Mouse (Mus musculus): ENCODE data around the gene Bphl. TPM values are rescaled to one million over a fixed set of nuclear protein-coding genes. Genes with fewer than 3 reads are reported as not detected.
A peak's percentile ranks its signal among the peaks of the same experiment; 100 is the strongest.
"Not testable (repeated sequence)": the region's sequence is repeated elsewhere in the genome, so short reads cannot be mapped to it uniquely, and the experiment has no call there.

The Bphl gene
- total RNA-seq, 2 experiments from 2014 or later, result 39.3 to 46.4 TPM

DNA sequence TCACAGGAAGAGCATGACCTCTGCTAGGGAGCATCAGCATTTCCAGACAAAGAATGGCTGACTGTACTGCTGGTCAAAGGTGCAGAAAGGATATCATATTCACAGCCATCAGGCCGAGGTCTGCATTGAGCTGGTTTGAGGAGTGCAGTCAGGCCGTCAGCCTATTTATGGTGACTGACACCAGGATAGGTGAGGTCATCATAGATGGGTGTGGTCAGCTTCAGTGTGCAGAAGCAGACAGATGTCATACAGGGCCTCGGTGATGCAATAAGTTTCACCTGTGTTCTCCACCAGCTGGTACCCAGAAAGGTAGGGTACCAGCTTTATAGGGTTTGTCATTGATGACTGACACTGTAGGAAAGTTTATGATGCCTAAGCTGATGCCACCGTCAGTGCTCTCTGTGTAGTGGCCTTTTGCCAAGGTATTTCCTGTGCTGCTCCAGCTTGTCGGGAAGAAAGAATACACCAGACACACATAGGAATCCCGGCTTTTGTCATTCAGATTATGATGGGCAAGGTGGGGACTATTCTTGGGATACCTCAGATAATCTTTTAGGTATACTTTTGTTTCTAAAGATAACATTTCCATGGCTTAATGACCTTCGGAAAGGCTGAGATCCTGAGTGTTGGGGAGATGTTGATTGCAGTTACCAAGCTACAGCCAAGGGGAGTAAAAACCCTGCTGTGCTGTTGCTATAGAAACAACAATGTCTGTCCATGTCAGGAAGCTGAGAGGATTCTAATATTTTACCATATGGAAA lies 49.8 kb downstream of the Bphl start:
- DNase-seq (ENCODE audit: low spot score in 2 of 2), result no peak

DNA sequence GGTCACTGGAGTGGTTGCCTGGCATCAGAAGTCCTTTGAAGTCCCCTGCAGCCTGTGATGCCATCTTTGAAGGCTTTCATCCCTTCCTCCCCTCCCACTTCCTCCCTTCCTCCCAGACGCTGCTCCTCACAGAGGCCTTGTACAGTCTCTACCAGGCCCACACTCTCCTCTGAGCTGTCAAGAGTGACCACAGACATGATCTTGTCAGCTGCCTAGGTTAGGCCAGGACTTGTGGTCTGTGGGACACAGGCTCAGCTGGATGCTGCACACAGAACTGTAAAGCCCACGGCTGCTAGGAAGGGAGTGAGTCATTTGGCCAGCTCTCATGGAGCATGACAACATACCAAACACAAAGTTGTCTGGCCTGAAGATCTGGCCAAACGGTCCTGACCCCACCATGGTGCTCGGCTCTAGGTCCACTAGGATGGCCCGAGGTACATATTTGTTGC lies 50.8 kb downstream of the Bphl start:
- not testable (repeated sequence) for DNase-seq (ENCODE audit: low spot score in 2 of 2)

- DNase-seq (ENCODE audit: low spot score in 2 of 2), result no peak
Observed at GRCm38 (mm10) chr13:34088871-34089288, 51.5 kb downstream of the Bphl start.

DNA sequence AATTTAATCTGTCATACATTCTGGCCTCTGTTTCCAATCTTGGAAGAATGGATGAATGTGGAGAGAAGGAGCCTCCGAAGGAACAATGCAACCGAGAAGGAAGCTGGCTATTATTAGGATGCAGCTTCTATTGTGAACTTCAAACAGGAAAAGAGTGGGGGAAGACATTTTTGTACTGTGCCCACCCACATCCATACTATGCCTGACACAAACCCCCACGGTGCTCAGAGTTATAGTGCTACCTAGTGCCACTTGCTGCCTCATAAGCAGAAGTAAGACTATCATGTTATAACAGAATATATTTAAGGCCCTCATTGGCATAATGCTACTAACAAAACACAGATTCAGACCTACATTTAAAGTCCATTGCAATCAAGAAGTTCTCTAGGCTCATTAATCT lies 52.0 kb downstream of the Bphl start:
- no peak for DNase-seq (ENCODE audit: low spot score in 2 of 2)

- peak; percentile 69 to 93 for DNase-seq (ENCODE audit: low spot score in 2 of 2)
Observed at GRCm38 (mm10) chr13:34095542-34096435, 58.4 kb downstream of the Bphl start.

DNA sequence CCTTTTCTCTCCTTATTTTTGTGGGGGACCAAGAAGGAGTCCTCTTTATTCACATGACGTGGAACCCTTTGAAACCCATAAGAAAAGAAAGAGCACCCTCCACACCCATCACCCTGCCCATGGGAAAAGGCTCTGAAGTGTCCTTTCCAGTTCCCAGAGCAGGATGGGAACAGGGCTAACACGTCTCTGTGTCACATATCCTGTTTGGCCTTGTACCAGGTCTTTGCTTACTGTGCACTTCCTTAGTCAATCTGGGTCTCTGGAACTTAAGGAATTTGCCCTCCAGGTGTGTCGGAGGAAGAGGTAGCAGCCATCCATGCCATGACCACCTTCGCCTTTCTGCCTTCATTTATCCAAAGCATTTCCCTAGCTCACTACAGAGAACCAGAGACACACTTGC lies 59.1 kb downstream of the Bphl start:
- peak in 1 of 2 experiments; percentile 30 for DNase-seq (ENCODE audit: low spot score in 2 of 2)

GRCm38 (mm10) chr13:34097086-34097485 lies 59.7 kb downstream of the Bphl start:
- no peak for DNase-seq (ENCODE audit: low spot score in 2 of 2)

- no peak for DNase-seq (ENCODE audit: low spot score in 2 of 2)
Observed at GRCm38 (mm10) chr13:34100733-34101132, 63.3 kb downstream of the Bphl start.

GRCm38 (mm10) chr13:34101247-34101646 lies 63.9 kb downstream of the Bphl start:
- DNase-seq (ENCODE audit: low spot score in 2 of 2), result no peak

- DNase-seq (ENCODE audit: low spot score in 2 of 2), result no peak
Observed at GRCm38 (mm10) chr13:34101908-34102307, 64.5 kb downstream of the Bphl start.

GRCm38 (mm10) chr13:34105364-34105763 lies 68.0 kb downstream of the Bphl start:
- DNase-seq (ENCODE audit: low spot score in 2 of 2), result no peak

- no peak for DNase-seq (ENCODE audit: low spot score in 2 of 2)
Observed at GRCm38 (mm10) chr13:34106256-34106655, 68.9 kb downstream of the Bphl start.

GRCm38 (mm10) chr13:34106999-34107398 lies 69.6 kb downstream of the Bphl start:
- DNase-seq (ENCODE audit: low spot score in 2 of 2), result no peak

GRCm38 (mm10) chr13:34109035-34109676 lies 71.8 kb downstream of the Bphl start:
- no peak for DNase-seq (ENCODE audit: low spot score in 2 of 2)

DNA sequence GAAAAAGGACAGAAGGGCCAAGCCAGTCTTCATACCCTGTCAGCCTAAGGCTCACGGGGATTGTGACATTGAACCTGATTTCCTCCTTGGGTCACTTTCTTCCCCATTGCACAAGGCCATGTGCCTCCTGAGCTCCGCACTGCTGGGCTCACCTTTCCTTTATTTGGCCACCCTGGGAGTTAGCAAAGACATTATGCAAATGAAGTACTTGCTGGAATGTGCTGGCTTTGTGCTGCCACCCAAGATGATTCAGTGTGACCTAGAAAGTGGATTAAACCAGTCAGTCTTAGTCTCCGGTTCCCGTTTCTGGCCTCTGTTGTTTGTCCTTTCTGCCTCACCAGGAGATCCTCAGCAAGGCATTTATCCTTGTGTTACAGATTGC lies 72.3 kb downstream of the Bphl start:
- DNase-seq (ENCODE audit: low spot score in 2 of 2), result no peak

GRCm38 (mm10) chr13:34111019-34111418 lies 73.6 kb downstream of the Bphl start:
- no peak for DNase-seq (ENCODE audit: low spot score in 2 of 2)

GRCm38 (mm10) chr13:34111878-34112277 lies 74.5 kb downstream of the Bphl start:
- no peak for DNase-seq (ENCODE audit: low spot score in 2 of 2)

DNA sequence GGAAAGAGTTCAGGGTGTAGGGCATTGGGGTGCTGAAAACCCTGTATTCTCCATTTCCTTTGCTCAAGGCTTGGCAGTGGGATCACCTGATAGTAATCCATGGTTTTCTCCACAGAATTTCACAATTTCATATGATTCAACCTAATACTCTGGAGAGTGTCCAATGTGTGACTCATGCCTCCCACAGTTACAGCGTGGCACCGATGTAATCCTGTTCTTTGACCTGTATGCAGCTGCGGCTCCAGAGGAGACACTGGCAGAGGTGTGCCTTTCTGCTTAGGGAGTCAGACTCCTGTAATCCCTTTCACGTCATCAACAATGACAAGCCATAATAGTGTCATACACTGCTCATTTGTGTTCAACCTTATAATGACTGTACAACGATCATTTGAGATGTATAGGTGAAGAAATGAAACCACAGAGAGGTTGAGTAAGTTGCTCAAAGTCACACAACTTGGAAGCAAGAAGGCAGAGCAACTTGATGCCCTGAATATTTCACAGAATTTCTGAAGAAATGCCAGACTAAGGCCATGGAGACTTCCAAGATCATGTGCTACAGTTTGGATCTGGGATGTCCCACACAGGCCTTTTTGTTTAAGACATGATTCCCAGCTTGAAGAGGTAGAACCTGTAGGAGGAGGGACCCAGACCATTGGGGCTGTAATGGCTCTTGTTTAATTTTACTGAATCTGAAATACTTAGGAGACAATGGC lies 75.1 kb downstream of the Bphl start:
- no peak for DNase-seq (ENCODE audit: low spot score in 2 of 2)

DNA sequence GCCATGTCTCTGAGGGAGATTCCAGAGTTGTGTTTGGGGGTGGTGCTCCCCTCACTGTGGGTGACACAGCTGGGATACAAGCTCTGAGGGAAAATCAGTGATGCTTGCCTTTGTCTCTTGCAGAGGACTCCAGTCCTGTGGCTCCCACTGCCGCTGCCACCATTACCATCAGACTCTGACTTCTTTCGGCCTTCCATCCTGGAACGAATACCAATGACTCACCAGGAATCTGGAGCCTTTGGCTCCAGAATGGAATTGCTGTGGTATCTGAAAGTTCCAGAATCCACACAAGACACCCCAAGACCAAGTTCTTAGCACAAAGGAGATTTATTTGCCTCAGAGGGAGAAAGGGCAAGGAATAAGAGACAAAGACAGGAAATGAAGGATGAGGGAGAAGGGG lies 75.7 kb downstream of the Bphl start:
- no peak for DNase-seq (ENCODE audit: low spot score in 2 of 2)

- no peak for DNase-seq (ENCODE audit: low spot score in 2 of 2)
Observed at GRCm38 (mm10) chr13:34114654-34115053, 77.3 kb downstream of the Bphl start.

GRCm38 (mm10) chr13:34116508-34116907 lies 79.1 kb downstream of the Bphl start:
- no peak for DNase-seq (ENCODE audit: low spot score in 2 of 2)

Data from layer of hippocampus, postnatal 14 days (tissue).